Mouse (Mus musculus) forebrain, postnatal 0 days (tissue): ENCODE measurements at regions not wholly inside any gene's neighbourhood (a gene's known extent, or its start where the extent isn't known, plus 50 kb on each side); places are given as distances from the start of the nearest gene placed in this dataset.

Experiments
- ATAC-seq: fragments of 200-750 bp; cut with Nextera tagmentation; 2 replicates; pipeline ENCODE4 v1.8.0; 2017; ENCODE audit warnings: mild to moderate bottlenecking, moderate library complexity
- DNase-seq: peaks from one replicate; pipeline ENCODE4 v3.0.0-alpha.2; 2015
- H3K27ac ChIP-seq: fragments of 300-500 bp; sonication (generic); 2 replicates; pipeline ENCODE4 v1.5.1; 2014; ENCODE audit warnings: low read depth, mild to moderate bottlenecking, antibody characterized with exemption, low read length, moderate library complexity, mixed read lengths
- H3K27me3 ChIP-seq: fragments of 300-500 bp; sonication (generic); 2 replicates; pipeline ENCODE4 v1.6.1; 2014; ENCODE audit warnings: mild to moderate bottlenecking, low read length, mixed read lengths; ENCODE audit not compliant: insufficient read depth
- H3K36me3 ChIP-seq: fragments of 300-500 bp; sonication (generic); 2 replicates; pipeline ENCODE4 v1.6.1; 2014; ENCODE audit warnings: mild to moderate bottlenecking, moderate library complexity; ENCODE audit not compliant: insufficient read depth
- H3K4me1 ChIP-seq: fragments of 300-500 bp; sonication (generic); 2 replicates; pipeline ENCODE4 v1.6.1; 2014; ENCODE audit warnings: antibody characterized with exemption; ENCODE audit not compliant: insufficient read depth
- H3K4me2 ChIP-seq: fragments of 300-500 bp; sonication (generic); 2 replicates; pipeline ENCODE4 v1.6.1; 2014; ENCODE audit warnings: low read depth, mild to moderate bottlenecking, moderate library complexity
- H3K4me3 ChIP-seq: fragments of 300-500 bp; sonication (generic); 2 replicates; pipeline ENCODE4 v1.5.1; 2014; ENCODE audit warnings: low read depth, low read length, mixed read lengths
- H3K9ac ChIP-seq: fragments of 300-500 bp; sonication (generic); 2 replicates; pipeline ENCODE4 v1.6.1; 2014; ENCODE audit warnings: mild to moderate bottlenecking
- H3K9me3 ChIP-seq: fragments of 300-500 bp; sonication (generic); 2 replicates; pipeline ENCODE4 v1.6.1; 2016; ENCODE audit warnings: low read length
- CTCF ChIP-seq: sonication (generic); IDR thresholded peaks from 2 replicates; pipeline ENCODE4 v1.5.1; 2016; ENCODE audit warnings: antibody characterized with exemption, control low read depth, low read depth
- WGBS: fragments of 180-500 bp; shearing (Covaris S2); extraction: QIAGEN DNeasy Blood & Tissue Kit; methylation state at CpG from one replicate; pipeline ENCODE4 v1.1.7; 2014; 5-methylcytosine and 5-hydroxymethylcytosine counted together

- WGBS: 88% methylated on average over 3 of the region's 3 CpGs
Measured at GRCm38 (mm10) chr10:37339658-37340057, 200.9 kb upstream of the Marcks start.

DNA sequence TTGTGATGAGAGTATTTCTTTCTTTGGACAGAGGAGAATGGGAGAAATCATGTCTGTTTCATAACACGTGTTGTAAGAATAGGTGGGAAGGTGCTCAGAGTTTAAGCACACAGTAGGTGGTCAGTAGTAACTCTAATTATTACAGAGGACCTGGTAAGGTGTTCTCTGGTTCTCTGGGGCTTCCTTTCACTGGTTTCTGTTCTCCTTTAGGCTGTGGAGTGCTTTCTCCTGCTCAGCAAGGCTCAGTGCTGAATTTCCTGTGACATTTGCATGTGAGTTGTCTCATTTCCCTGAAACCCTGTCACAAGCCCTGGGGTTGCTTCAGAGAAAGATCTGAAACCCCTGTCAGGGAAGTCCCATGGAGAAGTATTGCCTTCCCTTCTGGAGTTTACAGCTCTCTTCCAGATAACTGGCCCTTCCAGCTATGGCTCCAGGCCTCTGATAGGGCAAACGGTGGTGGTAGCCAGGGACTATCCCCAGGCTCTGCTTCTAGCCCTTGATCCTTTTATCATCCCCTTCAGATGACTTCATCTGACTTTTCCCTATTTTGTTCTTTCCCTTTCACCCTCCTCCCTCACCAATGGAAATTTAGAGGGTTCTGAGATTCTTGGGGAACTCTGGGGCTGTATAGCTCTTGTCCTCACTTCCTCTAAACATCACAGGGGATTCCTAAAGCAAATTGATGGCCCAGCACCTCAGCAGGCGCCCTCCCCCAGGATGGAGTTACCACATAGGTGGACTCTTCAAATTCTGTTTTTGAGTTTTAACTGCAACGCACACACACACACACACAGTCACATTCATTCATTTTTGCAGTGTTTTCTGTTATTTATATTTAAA lies 199.6 kb upstream of the Marcks start:
- H3K36me3 ChIP-seq: no peaks in the 10 kb centered on the region
- H3K4me1 ChIP-seq: no peaks in the 10 kb centered on the region
- no peaks in the 10 kb centered on the region for H3K27me3 ChIP-seq
- no peaks in the 10 kb centered on the region for H3K9me3 ChIP-seq
- no peak overlapping the region for H3K4me3 ChIP-seq
- H3K27ac ChIP-seq: no peak overlapping the region
- no peak overlapping the region for H3K4me2 ChIP-seq
- DNase-seq (no peak), ATAC-seq (no peak)
- TF ChIP-seq CTCF: no peak
- no peak overlapping the region for H3K9ac ChIP-seq
- 75% methylated on average over 4 of the region's 4 CpGs for WGBS

More at GRCm38 (mm10) chr10:37339658-37340057, 200.9 kb upstream of the Marcks start:
- TF ChIP-seq CTCF: no peak
- Histone ChIP-seq H3K9ac (no peak overlapping the region), H3K36me3 (no peaks in the 10 kb centered on the region), H3K9me3 (no peaks in the 10 kb centered on the region), H3K4me2 (no peak overlapping the region), H3K27ac (no peak overlapping the region), H3K4me1 (no peaks in the 10 kb centered on the region), H3K27me3 (no peaks in the 10 kb centered on the region), H3K4me3 (no peak overlapping the region)
- no peak for ATAC-seq
- no peak for DNase-seq

DNA sequence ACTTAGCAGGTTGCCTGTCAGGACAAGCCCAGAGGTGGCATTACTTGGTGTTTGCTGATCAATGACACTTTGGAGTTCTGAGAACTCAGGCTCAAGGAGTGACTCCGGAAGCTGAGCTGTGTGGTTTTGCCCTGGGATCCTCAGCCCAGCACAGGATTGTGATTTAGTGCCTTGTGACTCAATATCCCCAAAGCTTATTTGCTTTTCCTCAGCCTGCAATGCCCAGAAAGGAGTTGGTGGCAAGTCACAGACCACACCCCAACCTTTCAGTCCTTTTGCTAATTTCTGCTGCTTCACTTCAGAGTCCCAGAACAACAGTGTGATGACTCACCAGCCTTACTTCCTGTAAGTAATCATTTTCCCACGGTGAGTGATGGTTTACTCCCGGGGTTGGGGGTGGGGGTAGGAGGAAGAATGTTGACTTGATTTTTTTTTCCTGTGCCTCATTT lies 198.5 kb upstream of the Marcks start:
- no peak for DNase-seq
- Histone ChIP-seq H3K27me3 (no peaks in the 10 kb centered on the region), H3K27ac (no peak overlapping the region), H3K9me3 (no peaks in the 10 kb centered on the region), H3K4me2 (no peak overlapping the region), H3K36me3 (no peaks in the 10 kb centered on the region), H3K4me1 (no peaks in the 10 kb centered on the region), H3K9ac (no peak overlapping the region), H3K4me3 (no peak overlapping the region)
- no peak for TF ChIP-seq CTCF
- WGBS: 69% methylated on average over 3 of the region's 3 CpGs
- ATAC-seq: no peak

- no peak for TF ChIP-seq CTCF
- no peaks in the 10 kb centered on the region for H3K4me1 ChIP-seq
- DNase-seq (no peak), ATAC-seq (no peak)
- H3K27me3 ChIP-seq: no peaks in the 10 kb centered on the region
- H3K4me2 ChIP-seq: no peak overlapping the region
- no peaks in the 10 kb centered on the region for H3K36me3 ChIP-seq
- no peak overlapping the region for H3K27ac ChIP-seq
- 88% methylated on average over 3 of the region's 3 CpGs for whole genome bisulfite sequencing
- no peaks in the 10 kb centered on the region for H3K9me3 ChIP-seq
- no peak overlapping the region for H3K9ac ChIP-seq
- no peak overlapping the region for H3K4me3 ChIP-seq
Measured at GRCm38 (mm10) chr10:37335148-37335547, 196.4 kb upstream of the Marcks start.

GRCm38 (mm10) chr10:37326168-37326534 lies 187.4 kb upstream of the Marcks start:
- no peak overlapping the region for H3K9ac ChIP-seq
- no peaks in the 10 kb centered on the region for H3K4me1 ChIP-seq
- DNase-seq (no peak), ATAC-seq (no peak)
- 80% methylated on average over 3 of the region's 3 CpGs for WGBS
- no peak for TF ChIP-seq CTCF
- no peaks in the 10 kb centered on the region for H3K36me3 ChIP-seq
- no peak overlapping the region for H3K27ac ChIP-seq
- H3K9me3 ChIP-seq: no peaks in the 10 kb centered on the region
- H3K4me3 ChIP-seq: no peak overlapping the region
- no peaks in the 10 kb centered on the region for H3K27me3 ChIP-seq
- H3K4me2 ChIP-seq: no peak overlapping the region

GRCm38 (mm10) chr10:37325514-37326167 lies 186.9 kb upstream of the Marcks start:
- H3K4me2 ChIP-seq: no peak overlapping the region
- H3K27ac ChIP-seq: no peak overlapping the region
- ATAC-seq (no peak), DNase-seq (no peak)
- no peak overlapping the region for H3K4me3 ChIP-seq
- WGBS: 75% methylated on average over 6 of the region's 6 CpGs
- H3K36me3 ChIP-seq: no peaks in the 10 kb centered on the region
- no peaks in the 10 kb centered on the region for H3K27me3 ChIP-seq
- H3K9ac ChIP-seq: no peak overlapping the region
- H3K9me3 ChIP-seq: no peaks in the 10 kb centered on the region
- no peak for TF ChIP-seq CTCF
- H3K4me1 ChIP-seq: no peaks in the 10 kb centered on the region

DNA sequence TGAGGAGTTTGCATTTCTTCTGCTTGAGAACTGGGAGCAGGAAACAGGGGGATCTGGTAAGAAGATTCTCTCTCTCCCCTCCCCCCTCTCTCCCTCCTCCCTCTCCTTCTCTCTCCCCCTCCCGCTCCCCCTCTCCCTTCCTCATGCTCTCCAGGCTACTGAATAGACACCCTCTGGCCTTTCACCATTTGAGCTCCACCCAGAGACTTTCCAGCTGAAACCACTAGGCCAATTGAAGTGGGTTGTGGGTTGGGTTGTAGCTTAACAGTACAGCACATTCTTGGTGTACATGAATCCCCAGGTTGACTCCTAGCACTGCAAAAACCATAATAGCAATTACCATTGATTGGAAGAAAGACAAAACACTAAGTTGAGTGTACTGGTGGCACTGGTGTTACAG lies 185.0 kb upstream of the Marcks start:
- H3K9ac ChIP-seq: no peak overlapping the region
- H3K4me1 ChIP-seq: no peaks in the 10 kb centered on the region
- no peak overlapping the region for H3K4me2 ChIP-seq
- DNase-seq (no peak), ATAC-seq (no peak)
- H3K27me3 ChIP-seq: no peaks in the 10 kb centered on the region
- WGBS: 58% methylated on average over 1 of the region's 1 CpGs
- no peaks in the 10 kb centered on the region for H3K36me3 ChIP-seq
- no peaks in the 10 kb centered on the region for H3K9me3 ChIP-seq
- TF ChIP-seq CTCF: no peak
- H3K4me3 ChIP-seq: no peak overlapping the region
- H3K27ac ChIP-seq: no peak overlapping the region
